Mouse (Mus musculus) Muller cell, postnatal 12 days (primary cell): ENCODE measurements around the gene Snap29.

Experiments
- DNase-seq: peaks from one replicate; pipeline ENCODE4 v3.0.0-alpha.2; 2015; ENCODE audit errors: inconsistent ontology term

The Snap29 gene

GRCm38 (mm10) chr16:17474091-17474490 lies 68.3 kb downstream of the Snap29 start:
- no peak for DNase-seq

- no peak for DNase-seq
Observed at GRCm38 (mm10) chr16:17474761-17475160, 69.0 kb downstream of the Snap29 start.

GRCm38 (mm10) chr16:17475326-17475725 lies 69.5 kb downstream of the Snap29 start:
- DNase-seq, result no peak

GRCm38 (mm10) chr16:17478331-17478943 lies 72.7 kb downstream of the Snap29 start:
- peak; percentile 24 for DNase-seq
